Mouse (Mus musculus): ENCODE measurements at regions not wholly inside any gene's neighbourhood (a gene's known extent, or its start where the extent isn't known, plus 50 kb on each side); places are given as distances from the start of the nearest gene placed in this dataset.

DNA sequence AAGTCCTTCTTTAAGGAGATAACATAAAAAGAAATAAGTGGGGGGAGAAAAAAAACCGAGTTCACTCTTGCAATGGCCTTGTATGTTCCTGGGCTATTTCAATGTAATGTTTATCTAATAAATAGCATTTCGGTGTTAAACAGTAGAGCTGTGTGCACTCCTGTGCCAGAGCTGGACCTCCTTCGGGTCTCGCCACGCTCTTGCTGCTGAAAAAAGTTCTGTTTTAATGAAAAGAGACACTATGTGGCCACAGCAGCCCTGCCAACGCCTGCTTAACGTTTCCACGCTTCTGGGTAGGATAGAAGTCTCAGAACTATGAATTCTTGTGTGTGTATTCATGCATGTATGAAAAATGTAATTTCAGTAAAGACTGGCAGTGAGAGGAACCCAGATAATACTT lies 50.3 kb upstream of the Prickle1 start:
- TF ChIP-seq CTCF (conservative IDR thresholded peaks at IDR 0.05; ENCODE audit: low read length) (no peak), POU5F1 (IDR thresholded peaks at IDR 0.05; ENCODE audit: borderline replicate concordance, low read length) (no peak)

Measured in E14TG2a.4 (cell line).